Mouse (Mus musculus) olfactory bulb, adult 2 months (tissue): ENCODE results near the gene Mphosph10.

Experiments used
- CTCF ChIP-seq: fragments of 200-500 bp; IDR thresholded peaks from 2 replicates; pipeline ENCODE4 v1.5.1; 2012; ENCODE audit warnings: low read depth, mild to moderate bottlenecking, low read length, moderate library complexity; ENCODE audit not compliant: insufficient read depth
- POLR2A ChIP-seq: fragments of 200-500 bp; IDR thresholded peaks from 2 replicates; pipeline ENCODE4 v1.6.1; 2012; ENCODE audit warnings: mild to moderate bottlenecking, low read depth, low read length, moderate library complexity; ENCODE audit not compliant: insufficient read depth

- no peak for TF ChIP-seq CTCF
- TF ChIP-seq POLR2A: no peak
These were observed 41.0 kb downstream of the Mphosph10 start for GRCm38 (mm10) chr7:64351087-64351486.
